Mouse (Mus musculus): ENCODE measurements around the gene Olfr364-ps1.

- TF ChIP-seq CTCF (IDR thresholded peaks at IDR 0.05): no peak
- TF ChIP-seq EP300 (IDR thresholded peaks at IDR 0.05): no peak
Measured at GRCm38 (mm10) chr2:37117810-37118209, 21.3 kb upstream of the Olfr364-ps1 start, which contains the start of gene Olfr362.
